Mouse (Mus musculus): ENCODE measurements around the gene Hist2h3c2.
"Not testable (repeated sequence)": the region's sequence is repeated elsewhere in the genome, so short reads cannot be mapped to it uniquely, and the experiment has no call there.

DNA sequence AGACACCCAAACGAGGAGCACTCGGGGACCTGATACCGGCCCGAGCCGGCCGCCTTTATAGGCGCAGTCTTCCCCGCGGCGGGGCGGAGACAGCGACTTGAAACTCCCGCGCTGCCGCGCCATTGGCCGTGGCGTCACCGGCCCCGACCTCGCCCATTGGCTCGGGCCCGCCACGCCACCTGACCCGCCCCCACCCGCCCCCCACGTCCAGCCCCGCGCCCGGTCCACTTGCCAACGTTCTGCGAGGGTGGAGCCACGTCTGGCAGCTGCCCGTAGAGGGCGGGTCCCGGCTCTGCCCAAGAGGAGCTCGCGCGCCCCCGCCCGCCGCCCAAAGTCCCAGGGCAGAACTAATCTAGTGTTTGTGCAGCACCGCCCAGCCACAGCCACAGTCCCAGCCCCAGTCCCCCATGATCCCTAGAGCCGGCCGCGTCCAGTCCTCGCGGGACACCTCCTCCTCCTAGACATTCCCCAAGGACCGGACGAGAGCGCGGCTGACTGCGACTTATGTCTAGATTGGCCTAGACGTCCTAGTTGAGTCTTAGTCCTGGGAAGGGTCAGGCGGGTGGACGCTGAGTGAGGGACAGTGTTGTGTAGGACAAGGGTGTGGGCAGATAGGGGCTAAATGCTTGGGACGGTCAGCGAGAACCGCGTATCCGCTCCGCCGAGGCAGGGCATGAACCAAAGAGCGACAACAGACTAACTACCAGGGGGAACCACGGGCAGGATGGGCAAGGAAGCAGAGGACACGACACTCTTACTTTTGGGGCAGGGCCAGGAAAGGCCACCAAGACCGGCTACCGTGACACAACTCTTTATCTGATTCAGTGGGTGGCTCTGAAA is at the start of gene Hist2h3c2:
- TF ChIP-seq EP300, CTCF (IDR thresholded peaks at IDR 0.05; ENCODE audit: low read depth): not testable (repeated sequence)
